Mouse (Mus musculus) 3T3-L1 (cell line): Measurements from ENCODE around the gene Syna.

Source experiments
- DNase-seq: peaks from one replicate; pipeline ENCODE4 v3.0.0-alpha.2; 2015; ENCODE audit warnings: low read depth, low spot score

Syna gene

GRCm38 (mm10) chr5:134568030-134568429, 8.1 kb upstream of the Syna start:
- DNase-seq: no peak

- no peak for DNase-seq
Observed at GRCm38 (mm10) chr5:134567445-134567844, 7.5 kb upstream of the Syna start.

- no peak for DNase-seq
Observed at GRCm38 (mm10) chr5:134565696-134566095, 5.7 kb upstream of the Syna start.

GRCm38 (mm10) chr5:134564272-134564671, 4.3 kb upstream of the Syna start:
- DNase-seq: no peak

- DNase-seq: no peak
Observed at GRCm38 (mm10) chr5:134560450-134561171, 640 bp upstream of the Syna start.

GRCm38 (mm10) chr5:134555463-134556164, 4.4 kb downstream of the Syna start:
- DNase-seq: peak; percentile 67

- DNase-seq: peak; percentile 47
Observed at GRCm38 (mm10) chr5:134553951-134554546, 5.9 kb downstream of the Syna start.

- DNase-seq: peak; percentile 97
Observed at GRCm38 (mm10) chr5:134552110-134552972, 7.6 kb downstream of the Syna start, which contains the start of gene Clip2. Gene Clip2, minus strand, starts transcription at chr5:134552434.

GRCm38 (mm10) chr5:134551233-134552109, 8.5 kb downstream of the Syna start:
- peak; percentile 58 for DNase-seq

- DNase-seq: peak; percentile 48
Observed at GRCm38 (mm10) chr5:134550836-134551232, 9.1 kb downstream of the Syna start.

- no peak for DNase-seq
Observed at GRCm38 (mm10) chr5:134549640-134550168, 10.3 kb downstream of the Syna start.

- no peak for DNase-seq
Observed at GRCm38 (mm10) chr5:134548306-134548705, 11.7 kb downstream of the Syna start.

GRCm38 (mm10) chr5:134546790-134547189, 13.2 kb downstream of the Syna start:
- DNase-seq: no peak

- peak; percentile 50 for DNase-seq
Observed at GRCm38 (mm10) chr5:134545242-134545629, 14.7 kb downstream of the Syna start.

GRCm38 (mm10) chr5:134544516-134545241, 15.3 kb downstream of the Syna start:
- DNase-seq: peak; percentile 59

GRCm38 (mm10) chr5:134541640-134542039, 18.3 kb downstream of the Syna start:
- DNase-seq: peak; percentile 42

- DNase-seq: peak; percentile 95
Observed at GRCm38 (mm10) chr5:134540881-134541280, 19.1 kb downstream of the Syna start.

- DNase-seq: peak; percentile 89
Observed at GRCm38 (mm10) chr5:134539891-134540290, 20.1 kb downstream of the Syna start.

GRCm38 (mm10) chr5:134536036-134536435, 23.9 kb downstream of the Syna start:
- DNase-seq: no peak

GRCm38 (mm10) chr5:134532417-134532816, 27.6 kb downstream of the Syna start:
- DNase-seq: no peak
